Mouse (Mus musculus): ENCODE results near the gene Bcam. TPM values are rescaled to one million over a fixed set of nuclear protein-coding genes. Genes with fewer than 3 reads are reported as not detected.
"Not testable (repeated sequence)": the region's sequence is repeated elsewhere in the genome, so short reads cannot be mapped to it uniquely, and the experiment has no call there.

Bcam gene
- total and polyA plus RNA-seq, 3 experiments = 190 to 240 (median 214) TPM

- 73% methylated on average over 2 of the region's 2 CpGs for WGBS
- TF ChIP-seq POLR2A (IDR thresholded peaks at IDR 0.05; ENCODE audit: insufficient read depth, low read depth, low read length) = no peak
- no peak for TF ChIP-seq EP300 (IDR thresholded peaks at IDR 0.05; ENCODE audit: insufficient read depth, low read depth, low read length)
- TF ChIP-seq CTCF (IDR thresholded peaks at IDR 0.05) = no peak
Observed at GRCm38 (mm10) chr7:19795236-19795635, 24.4 kb upstream of the Bcam start.

GRCm38 (mm10) chr7:19792701-19793630 lies 22.1 kb upstream of the Bcam start:
- Histone ChIP-seq H3K27me3 (ENCODE audit: control insufficient read depth, insufficient read depth, low read length) (no peaks in the 10 kb centered on the region), H3K9ac (ENCODE audit: low read depth, low read length) (no peak overlapping the region), H3K36me3 (ENCODE audit: control insufficient read depth, insufficient read depth, low read length) (no peaks in the 10 kb centered on the region), H3K79me2 (replicated peaks; ENCODE audit: control insufficient read depth, insufficient read depth, low read length) (no peaks in the 10 kb centered on the region), H3K27ac (no peak overlapping the region), H3K4me3 (no peak overlapping the region), H3K4me1 (ENCODE audit: control insufficient read depth, insufficient read depth, low read length) (peaks cover 4% of the 10 kb centered on the region)
- TF ChIP-seq CTCF (IDR thresholded peaks at IDR 0.05) (no peak), EP300 (IDR thresholded peaks at IDR 0.05; ENCODE audit: insufficient read depth, low read depth, low read length) (no peak), POLR2A (IDR thresholded peaks at IDR 0.05; ENCODE audit: insufficient read depth, low read depth, low read length) (no peak)
- 76% methylated on average over 19 of the region's 19 CpGs for WGBS
- no peak for DNase-seq
- intact Hi-C loops (cut with DNase I) = loop anchor here (5.0 kb wide), 1 partner anchor 126 kb away; the partner anchor contains the start of gene Clptm1

More at GRCm38 (mm10) chr7:19795236-19795635, 24.4 kb upstream of the Bcam start:
- Histone ChIP-seq H3K9ac (ENCODE audit: low read depth, low read length) (no peak overlapping the region), H3K79me2 (replicated peaks; ENCODE audit: control insufficient read depth, insufficient read depth, low read length) (no peaks in the 10 kb centered on the region), H3K36me3 (ENCODE audit: control insufficient read depth, insufficient read depth, low read length) (no peaks in the 10 kb centered on the region), H3K4me1 (ENCODE audit: control insufficient read depth, insufficient read depth, low read length) (peaks cover 2% of the 10 kb centered on the region; the same call in 1 of the 2 replicates), H3K27ac (no peak overlapping the region), H3K4me3 (no peak overlapping the region), H3K27me3 (ENCODE audit: control insufficient read depth, insufficient read depth, low read length) (no peaks in the 10 kb centered on the region)
- no peak for DNase-seq
- intact Hi-C loops (cut with DNase I) = no loop called here

- H3K4me3 ChIP-seq; H3K27ac ChIP-seq; DNase-seq; H3K27me3 ChIP-seq (ENCODE audit: control insufficient read depth, insufficient read depth, low read length); H3K79me2 ChIP-seq (replicated peaks; ENCODE audit: control insufficient read depth, insufficient read depth, low read length); H3K9ac ChIP-seq (ENCODE audit: low read depth, low read length); H3K36me3 ChIP-seq (ENCODE audit: control insufficient read depth, insufficient read depth, low read length); H3K4me1 ChIP-seq (ENCODE audit: control insufficient read depth, insufficient read depth, low read length): not testable (repeated sequence)
- 93% methylated on average over 2 of the region's 2 CpGs for WGBS
- intact Hi-C loops (cut with DNase I) = loop anchor here (5.0 kb wide), 1 partner anchor 124 kb away; the partner anchor contains the start of gene Clptm1
Observed at GRCm38 (mm10) chr7:19791504-19791903, 20.7 kb upstream of the Bcam start.

- Histone ChIP-seq H3K27ac (peak overlapping the region; percentile 71), H3K4me1 (ENCODE audit: control insufficient read depth, insufficient read depth, low read length) (peaks cover 3% of the 10 kb centered on the region), H3K4me3 (peak overlapping the region; percentile 47), H3K9ac (ENCODE audit: low read depth, low read length) (peak overlapping the region; percentile 64), H3K27me3 (ENCODE audit: control insufficient read depth, insufficient read depth, low read length) (no peaks in the 10 kb centered on the region), H3K36me3 (ENCODE audit: control insufficient read depth, insufficient read depth, low read length) (no peaks in the 10 kb centered on the region), H3K79me2 (replicated peaks; ENCODE audit: control insufficient read depth, insufficient read depth, low read length) (no peaks in the 10 kb centered on the region)
- under 1% methylated on average over 19 of the region's 19 CpGs for WGBS
- intact Hi-C loops (cut with DNase I) = loop anchor here (1.0 to 5.0 kb wide), 2 partner anchors 40 to 123 kb away; partner anchors contain the start of genes Clptm1 and Nectin2
- peak; percentile 87 to 97 for DNase-seq
- no peak for TF ChIP-seq POLR2A (IDR thresholded peaks at IDR 0.05; ENCODE audit: insufficient read depth, low read depth, low read length)
- TF ChIP-seq EP300 (IDR thresholded peaks at IDR 0.05; ENCODE audit: insufficient read depth, low read depth, low read length) = peak; percentile 92
- peak; percentile 100 for TF ChIP-seq CTCF (IDR thresholded peaks at IDR 0.05)
Observed at GRCm38 (mm10) chr7:19789904-19790347, 19.1 kb upstream of the Bcam start.

GRCm38 (mm10) chr7:19785874-19786458 lies 15.2 kb upstream of the Bcam start:
- Histone ChIP-seq H3K9ac (ENCODE audit: low read depth, low read length) (no peak overlapping the region), H3K27me3 (ENCODE audit: control insufficient read depth, insufficient read depth, low read length) (no peaks in the 10 kb centered on the region), H3K4me1 (ENCODE audit: control insufficient read depth, insufficient read depth, low read length) (peaks cover 11% of the 10 kb centered on the region), H3K36me3 (ENCODE audit: control insufficient read depth, insufficient read depth, low read length) (no peaks in the 10 kb centered on the region; the same call in 1 of the 2 replicates), H3K4me3 (no peak overlapping the region), H3K79me2 (replicated peaks; ENCODE audit: control insufficient read depth, insufficient read depth, low read length) (no peaks in the 10 kb centered on the region), H3K27ac (no peak overlapping the region)
- TF ChIP-seq EP300 (IDR thresholded peaks at IDR 0.05; ENCODE audit: insufficient read depth, low read depth, low read length) = no peak
- intact Hi-C loops (cut with DNase I) = no loop called here
- WGBS = 52% methylated on average over 12 of the region's 12 CpGs
- DNase-seq = no peak

All from heart, adult 2 months (tissue).